Mouse (Mus musculus) heart, adult 2 months (tissue): Measurements from ENCODE around the gene Hspd1. TPM values are rescaled to one million over a fixed set of nuclear protein-coding genes. Genes with fewer than 3 reads are reported as not detected.
A peak's percentile ranks its signal among the peaks of the same experiment; 100 is the strongest.

Experiments used
- DNase-seq, 2 experiments: peaks; one replicate each; pipeline ENCODE4 v3.0.0; 2021
- H3K27ac ChIP-seq: fragments of 200-600 bp; 2 replicates; pipeline ENCODE4 v1.8.1; 2022
- H3K27me3 ChIP-seq: fragments of 200-500 bp; 2 replicates; pipeline ENCODE4 v1.6.1; 2012; ENCODE audit warnings: mild to moderate bottlenecking, low read length, inconsistent platforms, mixed read lengths; ENCODE audit not compliant: control insufficient read depth, insufficient read depth
- H3K36me3 ChIP-seq: fragments of 200-500 bp; 2 replicates; pipeline ENCODE4 v1.6.1; 2012; ENCODE audit warnings: low read length, inconsistent platforms; ENCODE audit not compliant: control insufficient read depth, insufficient read depth
- H3K4me1 ChIP-seq: fragments of 200-500 bp; 2 replicates; pipeline ENCODE4 v1.6.1; 2011; ENCODE audit warnings: low read length; ENCODE audit not compliant: control insufficient read depth, insufficient read depth
- H3K4me3 ChIP-seq: fragments of 200-600 bp; 2 replicates; pipeline ENCODE4 v1.8.1; 2022
- H3K79me2 ChIP-seq: fragments of 200-500 bp; replicated peaks from 2 replicates; pipeline ENCODE4 v1.6.1; 2012; ENCODE audit warnings: mild to moderate bottlenecking, inconsistent platforms, low read length, moderate library complexity, mixed read lengths; ENCODE audit not compliant: control insufficient read depth, insufficient read depth
- H3K9ac ChIP-seq: fragments of 200-500 bp; 2 replicates; pipeline ENCODE4 v1.6.1; 2012; ENCODE audit warnings: low read depth, mild to moderate bottlenecking, control low read depth, inconsistent platforms, low read length, mixed read lengths
- CTCF ChIP-seq: fragments of 200-600 bp; IDR thresholded peaks from 2 replicates; pipeline ENCODE4 v1.8.1; 2022; ENCODE audit warnings: antibody characterized with exemption, mild to moderate bottlenecking, moderate library complexity
- EP300 ChIP-seq: fragments of 200-500 bp; IDR thresholded peaks from 2 replicates; pipeline ENCODE4 v1.6.1; 2011; ENCODE audit warnings: low read depth, low read length, control low read depth; ENCODE audit not compliant: insufficient read depth
- POLR2A ChIP-seq: fragments of 200-500 bp; IDR thresholded peaks from 2 replicates; pipeline ENCODE4 v1.6.1; 2011; ENCODE audit warnings: mild to moderate bottlenecking, low read depth, low read length, control low read depth; ENCODE audit not compliant: insufficient read depth
- WGBS: fragments of 180-500 bp; shearing (Covaris S2); methylation state at CpG from one replicate; pipeline ENCODE4 v1.1.7; 2018; 5-methylcytosine and 5-hydroxymethylcytosine counted together
- intact Hi-C: fragments of 180-260 bp; cut with DNase I; formaldehyde crosslinking; loops from one replicate; pipeline ENCODE4 v1.15.1; 2025
- polyA plus RNA-seq: library from polyadenylated mRNA; depleted of rRNA; stranded (reverse); fragments of >200 nt; gene quantifications from 2 replicates; pipeline ENCODE4 v1.2.3, GENCODE M21; 2012; rRNA removed
- total RNA-seq, 2 experiments: library from RNA; stranded (reverse); gene quantifications; 2 replicates each; pipeline ENCODE4 v1.2.3; 2021

The Hspd1 gene
- total and polyA plus RNA-seq, 3 experiments: 68.5 to 383 (median 373) TPM

- intact Hi-C loops: loop anchor here (5.0 kb wide), 1 partner anchor 198 kb away; the partner anchor contains the start of gene Rftn2
- peaks cover 5% of the 10 kb centered on the region for H3K4me1 ChIP-seq
- peak overlapping the region; percentile 95 for H3K27ac ChIP-seq
- 72% methylated on average over 4 of the region's 4 CpGs for WGBS
- TF ChIP-seq EP300 (no peak), POLR2A (no peak), CTCF (no peak)
- H3K9ac ChIP-seq: peak overlapping the region; percentile 50; the same call in 1 of the 2 replicates
- no peaks in the 10 kb centered on the region for H3K27me3 ChIP-seq
- H3K79me2 ChIP-seq: no peaks in the 10 kb centered on the region
- DNase-seq: no peak
- H3K4me3 ChIP-seq: no peak overlapping the region
- peaks cover 8% of the 10 kb centered on the region for H3K36me3 ChIP-seq
Measured at GRCm38 (mm10) chr1:55029446-55029845, 58.6 kb downstream of the Hspd1 start.

- 47% methylated on average over 11 of the region's 11 CpGs for WGBS
- H3K9ac ChIP-seq: peak overlapping the region; percentile 50
- intact Hi-C loops: loop anchor here (5.0 kb wide), 1 partner anchor 199 kb away; the partner anchor contains the start of gene Rftn2
Measured at GRCm38 (mm10) chr1:55028512-55029249, 59.4 kb downstream of the Hspd1 start.

GRCm38 (mm10) chr1:55027966-55028365, 60.1 kb downstream of the Hspd1 start:
- intact Hi-C loops: loop anchor here (1.0 to 5.0 kb wide), 4 partner anchors 25 to 199 kb away; partner anchors contain the start of genes Mob4 and Rftn2
- H3K9ac ChIP-seq: no peak overlapping the region
- TF ChIP-seq EP300 (no peak), CTCF (no peak), POLR2A (no peak)

More at GRCm38 (mm10) chr1:55028512-55029249, 59.4 kb downstream of the Hspd1 start:
- H3K4me1 ChIP-seq: peaks cover 6% of the 10 kb centered on the region
- no peaks in the 10 kb centered on the region for H3K79me2 ChIP-seq
- H3K4me3 ChIP-seq: peak overlapping the region; percentile 13; the same call in 1 of the 2 replicates
- H3K27me3 ChIP-seq: no peaks in the 10 kb centered on the region
- DNase-seq: peak; percentile 31 to 48
- H3K27ac ChIP-seq: peak overlapping the region; percentile 95
- H3K36me3 ChIP-seq: peaks cover 15% of the 10 kb centered on the region
- TF ChIP-seq CTCF (no peak), POLR2A (peak; percentile 73), EP300 (0 out of 2 replicates have a peak, but pooled peaks have one; percentile 35)

More at GRCm38 (mm10) chr1:55027966-55028365, 60.1 kb downstream of the Hspd1 start:
- WGBS: 89% methylated on average over 1 of the region's 1 CpGs
- Histone ChIP-seq H3K36me3 (peaks cover 18% of the 10 kb centered on the region), H3K4me3 (peak overlapping the region; percentile 54; the same call in 1 of the 2 replicates), H3K27me3 (no peaks in the 10 kb centered on the region), H3K79me2 (peaks cover 3% of the 10 kb centered on the region; the same call in 1 of the 2 replicates), H3K27ac (peak overlapping the region; percentile 95), H3K4me1 (peaks cover 9% of the 10 kb centered on the region)
- no peak for DNase-seq

Other genes starting within 250 kb of the Hspd1 start
- 10 to 100 TPM; 10.2 to 10.7 TPM for gene Ankrd44, start 161.9 kb downstream of the Hspd1 start, total RNA-seq
- gene Ankrd44, start 161.9 kb downstream of the Hspd1 start, polyA plus RNA-seq: 10.2 and 14.8 TPM in 2 replicates
- 10 to 100 TPM; 64.4 to 74.9 TPM for gene Sf3b1, start 60.8 kb downstream of the Hspd1 start, total RNA-seq
- 27.9 and 62.8 TPM in 2 replicates for gene Sf3b1, start 60.8 kb downstream of the Hspd1 start, polyA plus RNA-seq
- gene Coq10b, start 35.5 kb downstream of the Hspd1 start, total RNA-seq: 10 to 100 TPM; 26.7 to 64.0 TPM
- gene Coq10b, start 35.5 kb downstream of the Hspd1 start, polyA plus RNA-seq: 16.0 and 23.1 TPM in 2 replicates
- 100 to 1,000 TPM; 153 to 180 TPM for gene Hspe1, start 111 bp downstream of the Hspd1 start, total RNA-seq
- 44.5 and 69.3 TPM in 2 replicates for gene Hspe1, start 111 bp downstream of the Hspd1 start, polyA plus RNA-seq
- 10 to 100 TPM; 27.8 to 32.0 TPM for gene Mob4, start 43.0 kb upstream of the Hspd1 start, total RNA-seq
- gene Mob4, start 43.0 kb upstream of the Hspd1 start, polyA plus RNA-seq: 11.1 and 22.3 TPM in 2 replicates
- gene Rftn2, start 138.5 kb upstream of the Hspd1 start, total RNA-seq: 10 to 100 TPM; 12.1 to 12.8 TPM
- gene Rftn2, start 138.5 kb upstream of the Hspd1 start, polyA plus RNA-seq: 2.7 and 6.4 TPM in 2 replicates
- 1 to 10 TPM; 5.0 to 5.3 TPM for gene Mars2, start 148.9 kb upstream of the Hspd1 start, total RNA-seq
- 2.0 and 3.6 TPM in 2 replicates for gene Mars2, start 148.9 kb upstream of the Hspd1 start, polyA plus RNA-seq